Mouse (Mus musculus) right cerebral cortex, postnatal 10 days (tissue): ENCODE data around the gene Fkbp8.
A peak's percentile ranks its signal among the peaks of the same experiment; 100 is the strongest.

Experiments
- DNase-seq, 2 experiments: peaks; one replicate each; pipeline ENCODE4 v3.0.0; 2021; ENCODE audit warnings: low spot score in 2 of 2

Fkbp8 gene

GRCm38 (mm10) chr8:70558334-70558733 lies 30.8 kb downstream of the Fkbp8 start:
- DNase-seq = no peak

GRCm38 (mm10) chr8:70558983-70559382 lies 31.5 kb downstream of the Fkbp8 start:
- no peak for DNase-seq

- DNase-seq = peak; percentile 65 to 75
Observed at GRCm38 (mm10) chr8:70560096-70560495, 32.6 kb downstream of the Fkbp8 start.

GRCm38 (mm10) chr8:70560564-70560963 lies 33.0 kb downstream of the Fkbp8 start:
- DNase-seq = no peak

GRCm38 (mm10) chr8:70561357-70561756 lies 33.8 kb downstream of the Fkbp8 start:
- DNase-seq = no peak

GRCm38 (mm10) chr8:70561809-70562535 lies 34.4 kb downstream of the Fkbp8 start:
- no peak for DNase-seq

- DNase-seq = no peak
Observed at GRCm38 (mm10) chr8:70562802-70563201, 35.3 kb downstream of the Fkbp8 start.

- no peak for DNase-seq
Observed at GRCm38 (mm10) chr8:70563763-70564387, 36.4 kb downstream of the Fkbp8 start.

- DNase-seq = no peak
Observed at GRCm38 (mm10) chr8:70564696-70565235, 37.2 kb downstream of the Fkbp8 start.

GRCm38 (mm10) chr8:70565561-70565960 lies 38.0 kb downstream of the Fkbp8 start:
- DNase-seq = no peak

- no peak for DNase-seq
Observed at GRCm38 (mm10) chr8:70570360-70570759, 42.8 kb downstream of the Fkbp8 start.

GRCm38 (mm10) chr8:70570990-70571389 lies 43.5 kb downstream of the Fkbp8 start:
- DNase-seq = no peak

- no peak for DNase-seq
Observed at GRCm38 (mm10) chr8:70574302-70574701, 46.8 kb downstream of the Fkbp8 start.

- DNase-seq = peak in 1 of 2 experiments; percentile 55
Observed at GRCm38 (mm10) chr8:70574915-70575314, 47.4 kb downstream of the Fkbp8 start.

GRCm38 (mm10) chr8:70577207-70577606 lies 49.7 kb downstream of the Fkbp8 start:
- no peak for DNase-seq

- peak in 1 of 2 experiments; percentile 63 for DNase-seq
Observed at GRCm38 (mm10) chr8:70583476-70584387, 56.2 kb downstream of the Fkbp8 start.

- DNase-seq = no peak
Observed at GRCm38 (mm10) chr8:70584606-70585257, 57.2 kb downstream of the Fkbp8 start.
